Mouse (Mus musculus) 3134 (cell line): ENCODE measurements at regions not wholly inside any gene's neighbourhood (a gene's known extent, or its start where the extent isn't known, plus 50 kb on each side); places are given as distances from the start of the nearest gene placed in this dataset.

Source experiments
- DNase-seq: peaks from one replicate; pipeline ENCODE4 v3.0.0-alpha.2; 2011; ENCODE audit warnings: low spot score; ENCODE audit not compliant: insufficient read length; ENCODE audit errors: extremely low read depth

DNA sequence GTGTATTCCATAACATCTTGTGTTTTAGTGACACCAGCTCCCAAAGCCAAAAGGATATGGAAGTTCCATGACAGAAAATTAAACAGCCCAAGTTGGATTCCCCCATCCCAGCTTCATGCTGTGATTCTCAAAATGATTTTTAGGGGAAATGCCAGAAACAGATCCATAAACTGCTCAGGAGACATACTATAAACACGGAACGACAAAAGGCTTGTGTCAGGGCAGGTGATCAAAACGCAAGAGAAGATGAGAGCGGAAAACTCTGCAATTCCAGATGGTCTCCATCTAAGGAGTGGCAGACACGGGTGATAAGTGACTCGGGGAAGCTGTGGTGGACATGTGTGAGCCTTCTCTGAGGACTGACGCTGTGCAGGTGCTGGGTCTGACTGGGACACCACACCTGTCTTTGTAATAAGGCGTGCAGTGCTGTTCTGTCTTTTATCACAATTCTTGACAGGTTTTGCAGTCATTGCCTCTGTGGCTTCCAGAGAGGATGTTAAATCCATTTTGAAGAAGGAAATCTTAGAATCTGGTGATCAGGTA is 56.4 kb upstream of the Lyplal1 start:
- DNase-seq: no peak

GRCm38 (mm10) chr1:186171691-186172090 is 54.6 kb upstream of the Lyplal1 start:
- no peak for DNase-seq
